Mouse (Mus musculus): ENCODE data around the gene Btc. TPM values are rescaled to one million over a fixed set of nuclear protein-coding genes. Genes with fewer than 3 reads are reported as not detected.

Gene Btc
- polyA plus RNA-seq, 1 experiment from 2014 or later, result 7.0 TPM

DNA sequence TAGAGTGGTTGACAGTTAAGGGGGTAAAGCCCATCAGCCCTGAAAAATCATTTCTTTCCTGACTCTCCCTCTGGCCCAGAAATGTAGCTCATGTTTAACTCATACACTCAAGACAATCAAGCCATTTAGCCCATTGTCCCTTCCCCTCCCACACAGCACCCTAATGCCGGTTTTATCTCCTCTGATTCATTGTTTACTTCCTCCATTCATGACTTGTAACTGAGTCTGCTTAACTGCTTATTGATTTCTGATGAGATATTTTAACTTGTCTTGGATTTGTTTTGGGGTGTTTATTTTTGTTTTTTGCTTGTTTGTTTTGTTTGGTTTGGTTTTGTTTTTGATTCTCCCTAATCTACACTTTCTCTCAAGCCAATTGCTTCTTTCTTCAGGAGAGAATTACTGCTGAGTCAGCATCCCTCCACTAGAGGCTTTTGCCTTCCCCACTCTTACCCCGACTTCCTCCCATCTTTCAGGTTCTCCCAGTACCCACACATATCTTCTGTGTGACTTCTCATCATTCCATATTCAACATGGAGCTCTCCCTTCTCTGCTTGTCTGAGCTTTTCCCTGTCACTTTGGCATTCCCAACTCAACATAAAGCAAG, 2.2 kb downstream of the Btc start:
- ATAC-seq (ENCODE audit: insufficient read depth, low FRiP score), result no peak
- Histone ChIP-seq H3K27ac (ENCODE audit: low read length) (no peak overlapping the region), H3K4me1 (ENCODE audit: control insufficient read depth, insufficient read depth, low read length) (no peaks in the 10 kb centered on the region; the same call in 1 of the 2 replicates), H3K9ac (ENCODE audit: low read length) (no peak overlapping the region), H3K4me3 (replicated peaks; ENCODE audit: low read length) (no peak overlapping the region), H3K27me3 (ENCODE audit: control insufficient read depth, insufficient read depth, low read length) (no peaks in the 10 kb centered on the region), H3K9me3 (replicated peaks; ENCODE audit: control insufficient read depth, low read length) (no peaks in the 10 kb centered on the region), H3K36me3 (ENCODE audit: control insufficient read depth, insufficient read depth, low read length) (no peaks in the 10 kb centered on the region), H3K4me2 (ENCODE audit: low read depth, low read length) (no peak overlapping the region)
- 26% methylated on average over 2 of the region's 2 CpGs for WGBS

DNA sequence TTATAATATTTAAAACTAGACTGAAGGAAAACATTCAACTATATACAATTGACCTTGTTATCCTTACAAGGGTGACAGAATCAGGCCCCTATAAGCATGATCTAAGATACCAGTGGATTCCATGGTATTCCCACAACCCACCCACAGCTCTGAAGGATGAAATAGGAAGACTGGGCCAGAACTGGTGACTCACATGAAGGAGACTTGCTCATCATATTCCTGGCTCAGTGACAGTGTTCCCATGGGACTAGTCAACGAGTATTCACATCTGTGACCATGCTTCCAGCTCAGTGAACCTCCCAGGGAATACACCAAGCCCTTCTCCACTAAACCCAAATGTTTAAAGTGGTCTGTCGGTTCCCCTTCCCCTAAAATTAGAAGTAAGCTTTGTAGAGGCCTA, 27.3 kb downstream of the Btc start:
- H3K27me3 ChIP-seq (ENCODE audit: control insufficient read depth, insufficient read depth, low read length), result no peaks in the 10 kb centered on the region
- no peaks in the 10 kb centered on the region for H3K36me3 ChIP-seq (ENCODE audit: control insufficient read depth, insufficient read depth, low read length)
- WGBS, result 60% methylated on average over 2 of the region's 2 CpGs
- H3K4me1 ChIP-seq (ENCODE audit: control insufficient read depth, insufficient read depth, low read length), result no peaks in the 10 kb centered on the region
- no peak overlapping the region for H3K9ac ChIP-seq (ENCODE audit: low read length)
- H3K4me2 ChIP-seq (ENCODE audit: low read depth, low read length), result no peak overlapping the region
- no peak for ATAC-seq (ENCODE audit: insufficient read depth, low FRiP score)
- H3K4me3 ChIP-seq (replicated peaks; ENCODE audit: low read length), result no peak overlapping the region
- H3K27ac ChIP-seq (ENCODE audit: low read length), result no peak overlapping the region
- no peaks in the 10 kb centered on the region for H3K9me3 ChIP-seq (replicated peaks; ENCODE audit: control insufficient read depth, low read length)

DNA sequence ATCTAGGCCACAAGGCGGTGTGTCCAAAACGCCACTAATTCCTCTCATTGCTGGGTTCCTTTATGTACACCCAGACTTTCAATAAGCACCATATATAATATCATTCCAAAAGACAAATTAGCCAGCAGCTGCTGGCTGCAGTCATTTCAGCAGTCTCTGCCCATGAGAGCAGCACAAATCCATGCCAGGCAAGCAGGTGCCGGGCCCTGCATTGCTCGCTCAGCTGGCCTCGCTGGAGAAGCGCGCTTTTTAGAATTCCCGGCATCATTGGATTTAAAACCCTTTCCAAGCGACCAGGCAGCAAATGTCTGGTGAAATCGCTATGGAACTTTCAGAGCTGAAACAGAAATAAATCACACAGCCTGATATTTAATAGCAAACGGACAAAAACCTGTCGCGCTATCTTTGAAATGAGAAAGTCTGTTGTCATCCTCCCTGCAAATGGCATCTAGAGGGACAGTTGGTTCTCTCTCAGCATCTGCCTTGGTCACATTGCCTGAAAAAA, 34.7 kb downstream of the Btc start:
- H3K4me1 ChIP-seq (ENCODE audit: control insufficient read depth, insufficient read depth, low read length), result no peaks in the 10 kb centered on the region
- no peaks in the 10 kb centered on the region for H3K36me3 ChIP-seq (ENCODE audit: control insufficient read depth, insufficient read depth, low read length)
- H3K27ac ChIP-seq (ENCODE audit: low read length), result no peak overlapping the region
- no peak overlapping the region for H3K4me2 ChIP-seq (ENCODE audit: low read depth, low read length)
- ATAC-seq (ENCODE audit: insufficient read depth, low FRiP score), result no peak
- no peak overlapping the region for H3K4me3 ChIP-seq (replicated peaks; ENCODE audit: low read length)
- no peaks in the 10 kb centered on the region for H3K27me3 ChIP-seq (ENCODE audit: control insufficient read depth, insufficient read depth, low read length)
- WGBS, result 89% methylated on average over 13 of the region's 13 CpGs
- no peak overlapping the region for H3K9ac ChIP-seq (ENCODE audit: low read length)
- no peaks in the 10 kb centered on the region for H3K9me3 ChIP-seq (replicated peaks; ENCODE audit: control insufficient read depth, low read length)

DNA sequence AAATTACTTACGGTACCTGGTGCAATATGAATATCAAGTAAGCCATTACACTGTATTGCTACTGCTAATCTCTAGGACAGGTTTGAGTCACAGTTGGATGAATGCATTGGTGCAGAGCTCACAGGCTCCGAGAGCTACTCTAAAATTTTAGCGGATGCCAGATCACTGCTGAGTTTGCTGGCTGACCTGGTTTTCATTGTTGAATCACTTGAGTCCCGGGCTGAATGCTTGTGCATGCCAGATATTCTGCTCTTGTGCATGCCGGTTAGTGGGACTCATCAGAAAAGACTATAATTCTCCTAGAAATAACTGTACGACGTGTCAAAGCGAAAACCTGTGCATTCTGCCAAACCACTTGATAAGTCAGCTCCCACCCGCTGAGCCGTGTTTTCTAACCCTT, 35.9 kb downstream of the Btc start:
- Histone ChIP-seq H3K36me3 (ENCODE audit: control insufficient read depth, insufficient read depth, low read length) (no peaks in the 10 kb centered on the region), H3K4me3 (replicated peaks; ENCODE audit: low read length) (no peak overlapping the region), H3K4me1 (ENCODE audit: control insufficient read depth, insufficient read depth, low read length) (no peaks in the 10 kb centered on the region), H3K9ac (ENCODE audit: low read length) (no peak overlapping the region), H3K9me3 (replicated peaks; ENCODE audit: control insufficient read depth, low read length) (no peaks in the 10 kb centered on the region), H3K4me2 (ENCODE audit: low read depth, low read length) (no peak overlapping the region), H3K27me3 (ENCODE audit: control insufficient read depth, insufficient read depth, low read length) (no peaks in the 10 kb centered on the region), H3K27ac (ENCODE audit: low read length) (no peak overlapping the region)
- ATAC-seq (ENCODE audit: insufficient read depth, low FRiP score), result no peak
- 76% methylated on average over 10 of the region's 10 CpGs for WGBS

DNA sequence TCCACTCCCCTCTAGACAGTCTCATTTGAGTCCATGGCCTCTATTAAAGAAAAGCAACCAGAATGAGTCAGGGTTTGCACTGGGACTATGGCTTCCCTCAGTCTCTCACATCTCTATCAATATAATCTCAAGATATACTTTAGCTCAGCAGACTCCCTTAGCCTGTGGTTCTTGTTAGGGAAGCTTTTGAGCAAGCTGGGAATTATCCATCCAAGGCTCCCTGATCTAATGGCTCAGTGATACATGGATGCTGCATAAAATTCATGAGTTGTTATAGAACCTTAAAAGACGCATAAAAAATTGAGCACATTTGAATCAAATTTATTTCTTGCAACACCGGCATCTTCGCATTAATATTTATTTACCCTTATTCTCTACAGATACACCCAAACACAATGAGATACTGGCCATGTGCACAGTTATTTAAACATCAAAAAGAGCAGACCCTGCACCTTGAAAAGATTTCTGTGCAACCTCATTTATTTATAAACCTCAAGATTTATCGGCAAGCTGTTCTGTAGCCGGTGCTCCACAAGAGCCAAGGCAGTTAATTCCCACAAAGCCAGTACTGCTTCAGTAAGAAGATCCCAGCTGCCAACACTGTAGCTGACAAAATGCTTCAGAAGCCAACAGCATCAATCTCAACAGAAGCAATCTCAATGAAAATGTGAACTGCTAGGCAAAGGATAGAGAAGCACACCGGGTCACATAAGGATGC, 39.4 kb downstream of the Btc start:
- ATAC-seq (ENCODE audit: insufficient read depth, low FRiP score), result no peak
- Histone ChIP-seq H3K27me3 (ENCODE audit: control insufficient read depth, insufficient read depth, low read length) (no peaks in the 10 kb centered on the region), H3K4me2 (ENCODE audit: low read depth, low read length) (no peak overlapping the region), H3K4me1 (ENCODE audit: control insufficient read depth, insufficient read depth, low read length) (no peaks in the 10 kb centered on the region), H3K9ac (ENCODE audit: low read length) (no peak overlapping the region), H3K36me3 (ENCODE audit: control insufficient read depth, insufficient read depth, low read length) (no peaks in the 10 kb centered on the region), H3K27ac (ENCODE audit: low read length) (no peak overlapping the region), H3K4me3 (replicated peaks; ENCODE audit: low read length) (no peak overlapping the region), H3K9me3 (replicated peaks; ENCODE audit: control insufficient read depth, low read length) (no peaks in the 10 kb centered on the region)
- WGBS, result 72% methylated on average over 6 of the region's 6 CpGs

DNA sequence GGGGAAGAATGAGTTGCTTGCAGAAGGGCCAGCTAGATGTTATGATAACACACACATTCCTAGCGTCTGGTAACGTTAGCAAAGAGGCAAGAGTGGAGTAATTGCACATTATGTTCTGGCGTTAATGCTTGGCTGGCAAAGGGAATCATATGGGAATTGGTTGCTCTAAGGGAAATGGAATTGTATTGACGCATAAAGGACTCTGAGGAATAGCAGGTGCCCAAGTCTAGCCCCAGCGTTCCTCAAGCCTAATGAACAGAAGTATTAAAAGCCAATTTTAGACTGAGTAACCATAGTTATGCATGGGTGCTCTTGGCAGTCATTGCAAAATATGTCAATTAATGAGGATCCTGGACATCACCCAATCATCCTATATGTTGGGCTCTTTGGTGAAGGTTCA, 50.1 kb downstream of the Btc start:
- no peak overlapping the region for H3K9ac ChIP-seq (ENCODE audit: low read length)
- no peaks in the 10 kb centered on the region for H3K27me3 ChIP-seq (ENCODE audit: control insufficient read depth, insufficient read depth, low read length)
- H3K4me2 ChIP-seq (ENCODE audit: low read depth, low read length), result no peak overlapping the region
- H3K4me1 ChIP-seq (ENCODE audit: control insufficient read depth, insufficient read depth, low read length), result no peaks in the 10 kb centered on the region
- H3K4me3 ChIP-seq (replicated peaks; ENCODE audit: low read length), result no peak overlapping the region
- no peak for ATAC-seq (ENCODE audit: insufficient read depth, low FRiP score)
- H3K36me3 ChIP-seq (ENCODE audit: control insufficient read depth, insufficient read depth, low read length), result no peaks in the 10 kb centered on the region
- 51% methylated on average over 5 of the region's 5 CpGs for WGBS
- no peaks in the 10 kb centered on the region for H3K9me3 ChIP-seq (replicated peaks; ENCODE audit: control insufficient read depth, low read length)
- H3K27ac ChIP-seq (ENCODE audit: low read length), result no peak overlapping the region

DNA sequence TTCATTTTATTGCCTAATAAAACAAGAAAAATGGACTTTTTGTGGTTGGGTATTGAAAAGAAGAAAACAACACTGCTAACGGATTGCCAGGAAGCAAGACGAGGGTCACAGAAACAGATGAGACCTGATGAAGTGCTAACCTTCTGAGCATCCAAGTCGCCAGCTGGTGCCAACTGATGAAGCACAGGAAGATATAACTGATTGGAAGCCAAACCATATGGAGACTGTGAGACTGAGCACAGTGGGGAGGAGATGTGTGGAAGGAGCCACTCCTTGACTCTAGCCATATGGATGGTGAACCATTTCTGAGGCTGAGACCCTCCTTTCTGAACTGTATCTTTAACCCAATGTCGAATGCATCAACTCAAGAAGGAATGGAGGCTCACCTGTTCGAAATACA, 57.1 kb downstream of the Btc start:
- 69% methylated on average over 5 of the region's 5 CpGs for WGBS
- Histone ChIP-seq H3K9ac (ENCODE audit: low read length) (no peak overlapping the region), H3K27ac (ENCODE audit: low read length) (no peak overlapping the region), H3K27me3 (ENCODE audit: control insufficient read depth, insufficient read depth, low read length) (no peaks in the 10 kb centered on the region), H3K4me3 (replicated peaks; ENCODE audit: low read length) (no peak overlapping the region), H3K36me3 (ENCODE audit: control insufficient read depth, insufficient read depth, low read length) (no peaks in the 10 kb centered on the region), H3K4me1 (ENCODE audit: control insufficient read depth, insufficient read depth, low read length) (no peaks in the 10 kb centered on the region), H3K4me2 (ENCODE audit: low read depth, low read length) (no peak overlapping the region), H3K9me3 (replicated peaks; ENCODE audit: control insufficient read depth, low read length) (no peaks in the 10 kb centered on the region)
- no peak for ATAC-seq (ENCODE audit: insufficient read depth, low FRiP score)

DNA sequence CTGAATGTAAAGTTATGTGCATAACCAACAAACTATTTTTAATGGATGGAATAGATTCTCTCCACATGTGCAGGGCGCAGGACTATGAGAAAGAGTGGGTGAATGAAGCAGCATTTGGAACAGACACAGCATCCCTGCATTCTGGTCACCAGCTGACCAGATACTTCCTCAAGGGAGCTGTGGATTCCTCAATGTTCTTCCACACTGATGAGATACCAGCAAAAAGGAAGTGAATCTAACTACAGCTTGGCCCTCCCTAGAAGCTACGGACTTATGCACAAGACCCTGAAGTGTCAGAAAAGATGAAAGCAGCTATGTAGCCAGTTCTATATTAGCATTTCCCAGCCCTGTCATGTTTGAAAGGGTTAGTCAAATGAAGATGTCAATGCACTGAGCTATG, 57.7 kb downstream of the Btc start:
- no peak for ATAC-seq (ENCODE audit: insufficient read depth, low FRiP score)
- H3K27me3 ChIP-seq (ENCODE audit: control insufficient read depth, insufficient read depth, low read length), result no peaks in the 10 kb centered on the region
- WGBS, result 82% methylated on average over 2 of the region's 2 CpGs

DNA sequence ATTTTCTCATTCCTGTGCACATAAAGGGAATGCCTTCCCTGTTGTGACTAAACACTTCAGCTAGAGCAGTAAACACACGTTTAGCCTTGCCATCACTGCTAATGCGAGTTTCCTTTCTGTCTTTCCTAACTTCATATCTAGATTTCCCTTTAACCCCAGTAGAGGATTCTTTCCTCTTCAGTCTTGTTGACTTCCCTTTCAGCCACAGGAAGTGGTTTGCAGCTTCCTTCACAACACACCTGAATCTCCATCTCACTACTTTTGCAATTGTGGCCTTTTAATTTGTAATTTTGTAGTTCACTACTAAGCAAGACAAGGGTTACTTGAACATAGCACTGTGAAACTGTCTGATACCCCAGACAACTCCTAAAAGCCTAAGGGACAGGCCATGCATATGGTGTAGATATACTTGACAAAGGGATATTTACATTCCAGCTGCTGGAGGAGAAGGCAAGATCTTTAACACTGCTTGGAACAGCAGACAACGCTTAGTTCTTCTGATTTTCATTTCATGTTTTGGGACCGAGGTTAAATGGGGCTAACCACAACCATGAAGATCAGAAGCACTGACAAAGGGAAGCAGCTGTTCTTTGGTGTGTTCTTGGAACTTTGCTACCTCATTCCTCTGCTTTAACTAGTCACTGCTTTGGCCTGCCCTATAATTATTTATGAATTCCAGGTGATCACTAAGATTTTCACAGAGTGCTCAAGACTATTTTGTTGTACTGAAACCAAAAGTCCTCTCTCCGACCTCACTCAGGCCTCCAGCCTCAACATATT, 60.6 kb downstream of the Btc start:
- no peak overlapping the region for H3K9ac ChIP-seq (ENCODE audit: low read length)
- H3K4me3 ChIP-seq (replicated peaks; ENCODE audit: low read length), result no peak overlapping the region
- no peaks in the 10 kb centered on the region for H3K4me1 ChIP-seq (ENCODE audit: control insufficient read depth, insufficient read depth, low read length)
- H3K27ac ChIP-seq (ENCODE audit: low read length), result no peak overlapping the region
- H3K4me2 ChIP-seq (ENCODE audit: low read depth, low read length), result no peak overlapping the region
- H3K9me3 ChIP-seq (replicated peaks; ENCODE audit: control insufficient read depth, low read length), result no peaks in the 10 kb centered on the region
- no peaks in the 10 kb centered on the region for H3K36me3 ChIP-seq (ENCODE audit: control insufficient read depth, insufficient read depth, low read length)
- ATAC-seq (ENCODE audit: insufficient read depth, low FRiP score), result no peak
- 74% methylated on average over 5 of the region's 5 CpGs for WGBS
- no peaks in the 10 kb centered on the region for H3K27me3 ChIP-seq (ENCODE audit: control insufficient read depth, insufficient read depth, low read length)

More for the DNA sequence above, 57.7 kb downstream of the Btc start:
- Histone ChIP-seq H3K4me1 (ENCODE audit: control insufficient read depth, insufficient read depth, low read length) (no peaks in the 10 kb centered on the region), H3K9ac (ENCODE audit: low read length) (no peak overlapping the region), H3K27ac (ENCODE audit: low read length) (no peak overlapping the region), H3K36me3 (ENCODE audit: control insufficient read depth, insufficient read depth, low read length) (no peaks in the 10 kb centered on the region), H3K4me3 (replicated peaks; ENCODE audit: low read length) (no peak overlapping the region), H3K9me3 (replicated peaks; ENCODE audit: control insufficient read depth, low read length) (no peaks in the 10 kb centered on the region), H3K4me2 (ENCODE audit: low read depth, low read length) (no peak overlapping the region)

Data from stomach, embryonic 16.5 days (tissue).